Mouse (Mus musculus): ENCODE results near the gene Slc36a3. TPM values are rescaled to one million over a fixed set of nuclear protein-coding genes. Genes with fewer than 3 reads are reported as not detected.
A peak's percentile ranks its signal among the peaks of the same experiment; 100 is the strongest.
"Not testable (repeated sequence)": the region's sequence is repeated elsewhere in the genome, so short reads cannot be mapped to it uniquely, and the experiment has no call there.

Gene Slc36a3
- polyA plus RNA-seq, 1 experiment from 2014 or later = not detected

- WGBS (ENCODE audit: insufficient replicate concordance) = 27% methylated on average over 3 of the region's 3 CpGs
- H3K36me3 ChIP-seq = no peaks in the 10 kb centered on the region
- no peak overlapping the region for H3K4me2 ChIP-seq
- no peak overlapping the region for H3K4me3 ChIP-seq (replicated peaks)
- peaks cover 39% of the 10 kb centered on the region for H3K4me1 ChIP-seq (replicated peaks)
- H3K27ac ChIP-seq = 0 out of 2 replicates have a peak overlapping the region, but pooled peaks have one; percentile 29
- no peaks in the 10 kb centered on the region for H3K27me3 ChIP-seq
- no peak overlapping the region for H3K9ac ChIP-seq
- ATAC-seq (ENCODE audit: low read depth) (peak; percentile 75), DNase-seq (no peak)
- H3K9me3 ChIP-seq (replicated peaks) = 0 out of 2 replicates have a peak, but pooled peaks cover 3% of the 10 kb centered on the region
Measured at GRCm38 (mm10) chr11:55126663-55127062, 24.8 kb downstream of the Slc36a3 start.

- Histone ChIP-seq H3K4me1 (replicated peaks) (peaks cover 15% of the 10 kb centered on the region), H3K9me3 (replicated peaks) (no peaks in the 10 kb centered on the region), H3K27me3 (no peaks in the 10 kb centered on the region), H3K27ac (peak overlapping the region; percentile 64), H3K4me2 (no peak overlapping the region), H3K9ac (no peak overlapping the region), H3K4me3 (replicated peaks) (no peak overlapping the region), H3K36me3 (no peaks in the 10 kb centered on the region)
- WGBS (ENCODE audit: insufficient replicate concordance) = 57% methylated on average over 1 of the region's 1 CpGs
- ATAC-seq (ENCODE audit: low read depth) (no peak), DNase-seq (no peak)
Measured at GRCm38 (mm10) chr11:55121430-55121829, 30.1 kb downstream of the Slc36a3 start.

- Histone ChIP-seq H3K9me3 (replicated peaks) (no peaks in the 10 kb centered on the region), H3K27ac (peak overlapping the region; percentile 64), H3K4me2 (no peak overlapping the region), H3K9ac (no peak overlapping the region), H3K4me3 (replicated peaks) (no peak overlapping the region), H3K36me3 (no peaks in the 10 kb centered on the region), H3K27me3 (no peaks in the 10 kb centered on the region), H3K4me1 (replicated peaks) (peaks cover 9% of the 10 kb centered on the region)
- DNase-seq (no peak), ATAC-seq (ENCODE audit: low read depth) (no peak)
- 40% methylated on average over 8 of the region's 8 CpGs for WGBS (ENCODE audit: insufficient replicate concordance)
Measured at GRCm38 (mm10) chr11:55120821-55121271, 30.7 kb downstream of the Slc36a3 start.

DNA sequence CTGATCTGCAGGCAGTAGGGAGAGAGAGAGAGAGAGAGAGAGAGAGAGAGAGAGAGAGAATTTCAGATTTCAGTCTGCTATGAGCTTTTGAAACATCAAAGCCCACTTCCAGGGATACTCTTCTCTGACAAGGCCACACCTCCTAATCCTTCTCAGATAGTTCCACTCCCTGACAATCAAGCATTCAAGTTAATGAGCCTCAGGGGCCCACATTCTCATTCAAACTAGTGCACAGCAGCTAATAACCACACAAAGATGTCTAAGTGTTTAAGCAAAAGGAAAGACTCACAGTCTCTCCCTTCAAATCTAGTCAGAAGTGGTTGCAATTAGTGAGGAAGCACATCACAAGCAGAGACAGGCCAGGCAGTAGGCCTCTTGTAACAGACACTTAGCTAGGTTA, 31.2 kb downstream of the Slc36a3 start:
- Histone ChIP-seq H3K9me3 (replicated peaks) (no peaks in the 10 kb centered on the region), H3K27me3 (no peaks in the 10 kb centered on the region), H3K4me3 (replicated peaks) (no peak overlapping the region), H3K36me3 (no peaks in the 10 kb centered on the region), H3K4me1 (replicated peaks) (peaks cover 5% of the 10 kb centered on the region; the same call in 1 of the 2 replicates), H3K27ac (no peak overlapping the region), H3K4me2 (no peak overlapping the region), H3K9ac (no peak overlapping the region)
- ATAC-seq (ENCODE audit: low read depth) (no peak), DNase-seq (no peak)

DNA sequence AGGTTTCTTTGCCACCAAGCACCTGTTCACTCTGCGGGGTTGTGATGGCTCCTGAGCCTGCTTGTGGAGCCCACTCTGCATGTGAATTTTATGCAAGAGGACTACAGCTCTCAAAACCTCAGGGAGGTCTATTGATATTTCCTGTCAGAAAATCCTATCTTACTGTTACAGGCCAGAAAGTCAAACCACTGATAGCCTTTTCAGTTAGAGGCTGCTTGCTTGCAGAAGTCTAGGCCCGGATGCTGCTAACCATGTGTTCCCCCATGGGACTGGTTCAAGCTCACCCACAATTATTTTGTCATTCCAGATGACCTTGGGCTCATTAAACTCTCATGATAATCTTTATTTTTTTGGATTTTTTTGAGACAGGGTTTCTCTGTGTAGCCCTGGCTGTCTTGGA, 34.5 kb downstream of the Slc36a3 start:
- Histone ChIP-seq H3K36me3 (no peaks in the 10 kb centered on the region), H3K4me2 (no peak overlapping the region), H3K9me3 (replicated peaks) (no peaks in the 10 kb centered on the region), H3K27me3 (no peaks in the 10 kb centered on the region), H3K9ac (no peak overlapping the region), H3K27ac (no peak overlapping the region), H3K4me1 (replicated peaks) (peaks cover 12% of the 10 kb centered on the region; the same call in 1 of the 2 replicates), H3K4me3 (replicated peaks) (no peak overlapping the region)
- no peak for DNase-seq
- 22% methylated on average over 2 of the region's 2 CpGs for WGBS (ENCODE audit: insufficient replicate concordance)
- no peak for ATAC-seq (ENCODE audit: low read depth)

DNA sequence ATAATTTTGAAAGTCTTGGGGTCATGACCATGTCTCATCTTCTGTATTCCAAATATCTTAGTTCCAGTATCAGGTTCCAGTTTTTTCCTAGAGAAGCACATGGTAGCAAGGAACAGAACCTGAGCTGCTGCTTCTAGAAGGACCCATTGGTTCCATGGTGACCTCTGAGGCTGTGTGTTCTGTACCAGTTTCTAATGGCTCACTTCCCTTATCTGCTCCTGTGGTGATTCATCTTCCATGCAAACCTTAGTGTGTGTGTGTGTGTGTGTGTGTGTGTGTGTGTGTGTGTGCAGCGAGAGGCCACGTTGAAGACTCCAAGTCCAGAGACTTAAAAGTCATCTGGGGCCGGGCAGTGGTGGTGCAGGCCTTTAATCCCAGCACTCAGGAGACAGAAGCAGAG, 35.5 kb downstream of the Slc36a3 start:
- ATAC-seq (ENCODE audit: low read depth) = no peak

GRCm38 (mm10) chr11:55114291-55114690, 37.2 kb downstream of the Slc36a3 start:
- Histone ChIP-seq H3K4me1 (replicated peaks) (peaks cover 7% of the 10 kb centered on the region; the same call in 1 of the 2 replicates), H3K9ac (no peak overlapping the region), H3K36me3 (peaks cover 3% of the 10 kb centered on the region; the same call in 1 of the 2 replicates), H3K4me3 (replicated peaks) (no peak overlapping the region), H3K4me2 (no peak overlapping the region), H3K27me3 (no peaks in the 10 kb centered on the region), H3K9me3 (replicated peaks) (no peaks in the 10 kb centered on the region), H3K27ac (no peak overlapping the region)
- ATAC-seq (ENCODE audit: low read depth) = no peak
- WGBS (ENCODE audit: insufficient replicate concordance) = 57% methylated on average over 2 of the region's 2 CpGs
- DNase-seq = no peak

More for the DNA sequence above, 35.5 kb downstream of the Slc36a3 start:
- Histone ChIP-seq H3K27me3 (no peaks in the 10 kb centered on the region), H3K4me3 (replicated peaks) (no peak overlapping the region), H3K4me2 (no peak overlapping the region), H3K9me3 (replicated peaks) (no peaks in the 10 kb centered on the region), H3K27ac (no peak overlapping the region), H3K4me1 (replicated peaks) (peaks cover 10% of the 10 kb centered on the region; the same call in 1 of the 2 replicates), H3K36me3 (no peaks in the 10 kb centered on the region), H3K9ac (no peak overlapping the region)
- 52% methylated on average over 3 of the region's 3 CpGs for WGBS (ENCODE audit: insufficient replicate concordance)
- no peak for DNase-seq

- 14% methylated on average over 4 of the region's 4 CpGs for WGBS (ENCODE audit: insufficient replicate concordance)
- Histone ChIP-seq H3K4me2 (0 out of 2 replicates have a peak overlapping the region, but pooled peaks have one; percentile 8), H3K27ac (peak overlapping the region; percentile 66)
- H3K4me3 ChIP-seq (replicated peaks); DNase-seq; H3K36me3 ChIP-seq; ATAC-seq (ENCODE audit: low read depth); H3K4me1 ChIP-seq (replicated peaks); H3K9ac ChIP-seq; H3K27me3 ChIP-seq; H3K9me3 ChIP-seq (replicated peaks): not testable (repeated sequence)
Measured at GRCm38 (mm10) chr11:55113861-55114250, 37.7 kb downstream of the Slc36a3 start.

GRCm38 (mm10) chr11:55113209-55113860, 38.2 kb downstream of the Slc36a3 start:
- WGBS (ENCODE audit: insufficient replicate concordance) = 24% methylated on average over 7 of the region's 7 CpGs
- 0 out of 2 replicates have a peak overlapping the region, but pooled peaks have one; percentile 8 for H3K4me2 ChIP-seq
- peak overlapping the region; percentile 66 for H3K27ac ChIP-seq

GRCm38 (mm10) chr11:55110566-55111169, 40.8 kb downstream of the Slc36a3 start:
- Histone ChIP-seq H3K9ac (no peak overlapping the region), H3K4me2 (no peak overlapping the region), H3K27me3 (no peaks in the 10 kb centered on the region), H3K27ac (no peak overlapping the region), H3K4me1 (replicated peaks) (peaks cover 7% of the 10 kb centered on the region; the same call in 1 of the 2 replicates), H3K4me3 (replicated peaks) (no peak overlapping the region), H3K36me3 (peaks cover 3% of the 10 kb centered on the region; the same call in 1 of the 2 replicates), H3K9me3 (replicated peaks) (no peaks in the 10 kb centered on the region)
- ATAC-seq (ENCODE audit: low read depth) (no peak), DNase-seq (no peak)
- 59% methylated on average over 7 of the region's 7 CpGs for WGBS (ENCODE audit: insufficient replicate concordance)

More at GRCm38 (mm10) chr11:55113209-55113860, 38.2 kb downstream of the Slc36a3 start:
- no peak overlapping the region for H3K4me3 ChIP-seq (replicated peaks)
- peaks cover 3% of the 10 kb centered on the region; the same call in 1 of the 2 replicates for H3K36me3 ChIP-seq
- H3K27me3 ChIP-seq = no peaks in the 10 kb centered on the region
- ATAC-seq (ENCODE audit: low read depth) = peak; percentile 41; the same call in 1 of the 2 replicates
- no peaks in the 10 kb centered on the region for H3K9me3 ChIP-seq (replicated peaks)
- DNase-seq = no peak
- peaks cover 7% of the 10 kb centered on the region; the same call in 1 of the 2 replicates for H3K4me1 ChIP-seq (replicated peaks)
- H3K9ac ChIP-seq = no peak overlapping the region

DNA sequence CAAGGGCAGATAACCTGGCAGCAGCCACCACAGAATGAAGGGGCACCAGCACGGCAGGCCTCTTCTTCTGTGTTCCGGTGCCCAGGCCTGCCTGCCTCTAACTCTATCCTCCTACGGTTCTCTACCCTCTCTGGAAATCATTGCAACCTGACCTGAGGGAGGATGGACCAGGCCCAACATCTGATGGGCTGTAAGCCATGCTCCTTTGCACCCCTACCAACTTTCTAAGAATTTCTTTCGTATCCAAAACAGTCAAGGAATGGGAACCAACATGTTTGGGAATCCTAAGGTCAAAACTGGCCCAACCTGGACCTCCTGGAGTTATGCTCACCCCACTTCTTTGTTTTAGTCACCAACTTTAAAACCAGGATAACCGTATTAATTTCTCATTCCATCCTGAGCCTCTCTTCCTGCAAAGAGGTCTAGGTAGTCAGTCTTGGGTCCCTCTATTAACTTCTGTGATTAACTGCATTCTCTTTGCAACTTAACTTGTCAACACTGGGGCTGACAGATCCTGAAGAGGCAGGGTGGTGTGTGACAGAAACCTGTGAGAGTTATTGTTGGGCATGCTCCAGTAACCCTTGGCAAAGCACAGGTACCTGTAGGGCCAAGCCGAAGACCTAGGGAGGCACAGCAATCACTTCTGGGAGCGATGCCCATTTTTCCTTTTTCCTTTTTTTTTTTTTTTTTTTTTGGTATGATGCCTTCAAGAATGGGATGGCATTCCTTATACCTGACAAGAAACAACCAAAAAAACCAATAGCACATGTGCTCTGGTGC, 41.8 kb downstream of the Slc36a3 start:
- no peak for ATAC-seq (ENCODE audit: low read depth)
- 76% methylated on average over 7 of the region's 7 CpGs for WGBS (ENCODE audit: insufficient replicate concordance)

More for the DNA sequence above, 41.8 kb downstream of the Slc36a3 start:
- H3K4me3 ChIP-seq (replicated peaks) = no peak overlapping the region
- no peak overlapping the region for H3K9ac ChIP-seq
- no peak overlapping the region for H3K27ac ChIP-seq
- no peaks in the 10 kb centered on the region for H3K9me3 ChIP-seq (replicated peaks)
- H3K36me3 ChIP-seq = peaks cover 3% of the 10 kb centered on the region; the same call in 1 of the 2 replicates
- no peak overlapping the region for H3K4me2 ChIP-seq
- peaks cover 7% of the 10 kb centered on the region; the same call in 1 of the 2 replicates for H3K4me1 ChIP-seq (replicated peaks)
- H3K27me3 ChIP-seq = no peaks in the 10 kb centered on the region
- DNase-seq = no peak

Data from liver, embryonic 13.5 days (tissue).